Mouse (Mus musculus) lung, embryonic 16.5 days (tissue): ENCODE results near the gene Pcsk6. TPM values are rescaled to one million over a fixed set of nuclear protein-coding genes. Genes with fewer than 3 reads are reported as not detected.

Experiments used
- ATAC-seq: fragments of 200-750 bp; cut with Nextera tagmentation; 2 replicates; pipeline ENCODE4 v1.8.0; 2017; ENCODE audit warnings: low read depth, mild to moderate bottlenecking, moderate library complexity
- H3K27ac ChIP-seq: fragments of 300-500 bp; sonication (generic); 2 replicates; pipeline ENCODE4 v1.5.1; 2014; ENCODE audit warnings: mild to moderate bottlenecking, control low read depth, low read length
- H3K27me3 ChIP-seq: fragments of 300-500 bp; sonication (generic); 2 replicates; pipeline ENCODE4 v1.6.1; 2014; ENCODE audit warnings: low read depth, low read length, mixed read lengths; ENCODE audit not compliant: control insufficient read depth, insufficient read depth
- H3K36me3 ChIP-seq: fragments of 300-500 bp; sonication (generic); 2 replicates; pipeline ENCODE4 v1.6.1; 2014; ENCODE audit warnings: low read length; ENCODE audit not compliant: control insufficient read depth, insufficient read depth
- H3K4me1 ChIP-seq: fragments of 300-500 bp; sonication (generic); replicated peaks from 2 replicates; pipeline ENCODE4 v1.6.1; 2014; ENCODE audit warnings: low read length, mixed read lengths; ENCODE audit not compliant: control insufficient read depth, insufficient read depth
- H3K4me2 ChIP-seq: fragments of 300-500 bp; sonication (generic); 2 replicates; pipeline ENCODE4 v1.6.1; 2014; ENCODE audit warnings: low read depth, low read length, control low read depth
- H3K4me3 ChIP-seq: fragments of 300-500 bp; sonication (generic); 2 replicates; pipeline ENCODE4 v1.5.1; 2014; ENCODE audit warnings: mild to moderate bottlenecking, low read length, control low read depth
- H3K9ac ChIP-seq: fragments of 300-500 bp; sonication (generic); 2 replicates; pipeline ENCODE4 v1.6.1; 2014; ENCODE audit warnings: low read length, control low read depth
- H3K9me3 ChIP-seq: fragments of 300-500 bp; sonication (generic); 2 replicates; pipeline ENCODE4 v1.6.1; 2016; ENCODE audit warnings: low read length; ENCODE audit not compliant: control insufficient read depth
- WGBS: fragments of 180-500 bp; shearing (Covaris S2); extraction: QIAGEN DNeasy Blood & Tissue Kit; methylation state at CpG from one replicate; pipeline ENCODE4 v1.1.7; 2014; 5-methylcytosine and 5-hydroxymethylcytosine counted together
- polyA plus RNA-seq: library from polyadenylated mRNA; unstranded; fragments of >200 nt; fragmentation: Nextera tagmentation; extraction: Ambion mirVana; gene quantifications from 2 replicates; pipeline ENCODE4 v1.2.1, GENCODE M21; 2015

Pcsk6 gene
- polyA plus RNA-seq, 1 experiment from 2014 or later, result 8.5 TPM

- Histone ChIP-seq H3K9ac (no peak overlapping the region), H3K9me3 (no peaks in the 10 kb centered on the region), H3K27me3 (no peaks in the 10 kb centered on the region), H3K4me2 (no peak overlapping the region), H3K27ac (no peak overlapping the region), H3K4me3 (no peak overlapping the region), H3K36me3 (no peaks in the 10 kb centered on the region), H3K4me1 (peaks cover 23% of the 10 kb centered on the region)
- WGBS, result 64% methylated on average over 5 of the region's 5 CpGs
- no peak for ATAC-seq
Measured at GRCm38 (mm10) chr7:65977286-65977685, 115.8 kb downstream of the Pcsk6 start.

GRCm38 (mm10) chr7:65977977-65978376, 116.4 kb downstream of the Pcsk6 start:
- Histone ChIP-seq H3K27ac (no peak overlapping the region), H3K9ac (no peak overlapping the region), H3K27me3 (no peaks in the 10 kb centered on the region), H3K36me3 (no peaks in the 10 kb centered on the region), H3K4me1 (peaks cover 24% of the 10 kb centered on the region), H3K4me3 (no peak overlapping the region), H3K4me2 (no peak overlapping the region), H3K9me3 (no peaks in the 10 kb centered on the region)
- ATAC-seq, result no peak
- 77% methylated on average over 11 of the region's 11 CpGs for WGBS

- no peaks in the 10 kb centered on the region for H3K36me3 ChIP-seq
- no peak overlapping the region for H3K4me2 ChIP-seq
- ATAC-seq, result peak; percentile 49; the same call in 1 of the 2 replicates
- 37% methylated on average over 11 of the region's 11 CpGs for WGBS
- no peak overlapping the region for H3K4me3 ChIP-seq
- H3K27ac ChIP-seq, result peak overlapping the region; percentile 33; the same call in 1 of the 2 replicates
- H3K4me1 ChIP-seq, result peaks cover 24% of the 10 kb centered on the region
- H3K9me3 ChIP-seq, result no peaks in the 10 kb centered on the region
- no peaks in the 10 kb centered on the region for H3K27me3 ChIP-seq
- no peak overlapping the region for H3K9ac ChIP-seq
Measured at GRCm38 (mm10) chr7:65978996-65979823, 117.7 kb downstream of the Pcsk6 start.

GRCm38 (mm10) chr7:65980000-65980399, 118.5 kb downstream of the Pcsk6 start:
- no peak for ATAC-seq
- Histone ChIP-seq H3K4me2 (no peak overlapping the region), H3K27me3 (no peaks in the 10 kb centered on the region), H3K4me1 (peaks cover 24% of the 10 kb centered on the region), H3K9me3 (no peaks in the 10 kb centered on the region), H3K9ac (no peak overlapping the region), H3K36me3 (no peaks in the 10 kb centered on the region), H3K27ac (no peak overlapping the region), H3K4me3 (no peak overlapping the region)
- 93% methylated on average over 9 of the region's 9 CpGs for whole genome bisulfite sequencing

GRCm38 (mm10) chr7:65982057-65982456, 120.5 kb downstream of the Pcsk6 start:
- peak; percentile 51; the same call in 1 of the 2 replicates for ATAC-seq
- Histone ChIP-seq H3K9ac (no peak overlapping the region), H3K36me3 (no peaks in the 10 kb centered on the region), H3K9me3 (no peaks in the 10 kb centered on the region), H3K27me3 (no peaks in the 10 kb centered on the region), H3K4me2 (no peak overlapping the region), H3K4me3 (no peak overlapping the region), H3K4me1 (peaks cover 24% of the 10 kb centered on the region), H3K27ac (0 out of 2 replicates have a peak overlapping the region, but pooled peaks have one; percentile 23)
- WGBS, result 45% methylated on average over 3 of the region's 3 CpGs

GRCm38 (mm10) chr7:65988249-65988648, 126.7 kb downstream of the Pcsk6 start:
- H3K4me1 ChIP-seq, result no peaks in the 10 kb centered on the region

GRCm38 (mm10) chr7:65988709-65989108, 127.2 kb downstream of the Pcsk6 start:
- Histone ChIP-seq H3K27ac (no peak overlapping the region), H3K36me3 (no peaks in the 10 kb centered on the region), H3K9me3 (no peaks in the 10 kb centered on the region; the same call in 1 of the 2 replicates), H3K4me1 (no peaks in the 10 kb centered on the region), H3K4me3 (no peak overlapping the region), H3K27me3 (no peaks in the 10 kb centered on the region), H3K4me2 (no peak overlapping the region), H3K9ac (no peak overlapping the region)
- 89% methylated on average over 5 of the region's 5 CpGs for WGBS
- no peak for ATAC-seq

More at GRCm38 (mm10) chr7:65988249-65988648, 126.7 kb downstream of the Pcsk6 start:
- no peak for ATAC-seq
- no peak overlapping the region for H3K4me3 ChIP-seq
- H3K36me3 ChIP-seq, result no peaks in the 10 kb centered on the region
- no peak overlapping the region for H3K4me2 ChIP-seq
- WGBS, result 77% methylated on average over 4 of the region's 4 CpGs
- no peak overlapping the region for H3K9ac ChIP-seq
- H3K27me3 ChIP-seq, result no peaks in the 10 kb centered on the region
- H3K27ac ChIP-seq, result no peak overlapping the region
- H3K9me3 ChIP-seq, result no peaks in the 10 kb centered on the region; the same call in 1 of the 2 replicates

GRCm38 (mm10) chr7:65992329-65992728, 130.8 kb downstream of the Pcsk6 start:
- Histone ChIP-seq H3K27ac (no peak overlapping the region), H3K36me3 (no peaks in the 10 kb centered on the region), H3K27me3 (no peaks in the 10 kb centered on the region), H3K4me2 (no peak overlapping the region), H3K9me3 (no peaks in the 10 kb centered on the region; the same call in 1 of the 2 replicates), H3K4me3 (no peak overlapping the region), H3K4me1 (no peaks in the 10 kb centered on the region), H3K9ac (no peak overlapping the region)
- ATAC-seq, result no peak
- 70% methylated on average over 6 of the region's 6 CpGs for WGBS

GRCm38 (mm10) chr7:65993410-65993809, 131.9 kb downstream of the Pcsk6 start:
- Histone ChIP-seq H3K27ac (no peak overlapping the region), H3K4me3 (no peak overlapping the region), H3K4me2 (no peak overlapping the region), H3K27me3 (no peaks in the 10 kb centered on the region), H3K36me3 (no peaks in the 10 kb centered on the region), H3K4me1 (no peaks in the 10 kb centered on the region), H3K9ac (no peak overlapping the region), H3K9me3 (no peaks in the 10 kb centered on the region; the same call in 1 of the 2 replicates)
- ATAC-seq, result no peak
- 40% methylated on average over 3 of the region's 3 CpGs for WGBS
